12 mouse cellular contexts compared by ENCODE assay signal in the genomic region with DNA sequence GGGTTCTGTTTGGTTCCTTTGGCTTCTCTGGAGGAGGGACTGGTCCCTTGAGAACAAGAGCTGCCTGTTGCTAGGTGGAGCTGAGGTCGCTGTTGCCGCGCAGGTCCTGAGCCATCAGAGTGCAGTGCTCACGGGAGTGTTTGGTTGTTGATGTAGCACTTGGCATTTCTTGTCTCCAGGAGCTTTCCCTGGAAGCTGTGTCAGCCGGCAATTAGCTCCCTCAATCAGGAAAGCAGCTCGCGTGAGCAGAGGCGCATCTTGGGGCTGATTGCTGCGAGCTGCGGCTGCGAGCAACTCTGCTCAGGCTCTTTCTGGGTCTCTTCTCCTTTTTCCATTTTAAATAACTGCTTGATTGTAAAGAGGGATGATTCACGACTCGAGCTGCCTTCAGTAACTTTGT.
A peak's percentile ranks its signal among the peaks of the same experiment; 100 is the strongest.
DNase-seq lines count a peak whose midpoint lies in the region; ATAC-seq lines count a peak whose summit lies in the region.
"Had no signal": no experiment of that assay in that cellular context is flagged by ENCODE, and none has a peak within 500 bp of the region (broad histone marks: within the 10 kb centered on the region; RNA-seq: fewer than 3 reads in every experiment).

No protein-coding gene starts in this region.

- peak; percentile 27 to 41 for DNase-seq in left cerebral cortex, postnatal 36 days (ENCODE audit: low spot score in 2 of 2)
- DNase-seq in left cerebral cortex, adult 18-20 months (ENCODE audit: low spot score in 2 of 2) = no peak
- DNase-seq in embryonic facial prominence, embryonic 10.5 days (ENCODE audit: low spot score) = peak; percentile 26
- DNase-seq in right cerebral cortex, adult 2 months (ENCODE audit: low spot score in 2 of 2) = peak; percentile 27 to 48
- no peak for DNase-seq in gastrocnemius, postnatal 10 days
- no peak for DNase-seq in cerebellum, postnatal 36 days
- no peak for DNase-seq in layer of hippocampus, adult 18-20 months (ENCODE audit: low spot score in 2 of 2)
- DNase-seq: cerebellum, adult 2 months; heart, adult 18-20 months; lung, embryonic 14.5 days had no signal

- peaks cover 18% of the 10 kb centered on the region for H3K4me1 ChIP-seq in embryonic facial prominence, embryonic 10.5 days
- peaks cover 10% of the 10 kb centered on the region for H3K4me1 ChIP-seq in hindbrain, embryonic 16.5 days (ENCODE audit: control insufficient read depth, insufficient read depth, low read depth, low read length)

- intact Hi-C loops in left cerebral cortex, postnatal 36 days (cut with DNase I) = no loop called here

- WGBS in embryonic facial prominence, embryonic 10.5 days = under 1% methylated on average over 13 of the region's 13 CpGs
- 1% methylated on average over 13 of the region's 13 CpGs for WGBS in hindbrain, embryonic 16.5 days

- H3K27ac ChIP-seq in embryonic facial prominence, embryonic 10.5 days (replicated peaks) = no peak overlapping the region
- H3K27ac ChIP-seq in hindbrain, embryonic 16.5 days (ENCODE audit: low read depth, low read length) = no peak overlapping the region

- peak overlapping the region; percentile 38 for H3K9ac ChIP-seq in hindbrain, embryonic 16.5 days (ENCODE audit: low read depth, low read length)
- H3K9ac ChIP-seq: lung, embryonic 14.5 days had no signal

- H3K36me3 ChIP-seq in embryonic facial prominence, embryonic 10.5 days (replicated peaks) = no peaks in the 10 kb centered on the region
- H3K36me3 ChIP-seq in hindbrain, embryonic 16.5 days (ENCODE audit: control insufficient read depth, insufficient read depth, low read length) = no peaks in the 10 kb centered on the region

- H3K4me2 ChIP-seq in hindbrain, embryonic 16.5 days (ENCODE audit: low read length) = peak overlapping the region; percentile 39
- H3K4me2 ChIP-seq: lung, embryonic 14.5 days had no signal

- H3K27me3 ChIP-seq in embryonic facial prominence, embryonic 10.5 days (replicated peaks; ENCODE audit: low read depth, poor library complexity, severe bottlenecking) = peaks cover 63% of the 10 kb centered on the region
- H3K27me3 ChIP-seq in hindbrain, embryonic 16.5 days (replicated peaks; ENCODE audit: control insufficient read depth, insufficient read depth, low read length) = peaks cover 6% of the 10 kb centered on the region; the same call in 1 of the 2 replicates

- H3K9me3 ChIP-seq in embryonic facial prominence, embryonic 10.5 days = no peaks in the 10 kb centered on the region
- no peaks in the 10 kb centered on the region for H3K9me3 ChIP-seq in hindbrain, embryonic 16.5 days (ENCODE audit: control insufficient read depth, low read length)

- 0 out of 2 replicates have a peak, but pooled peaks have one; percentile 30 for ATAC-seq in hindbrain, embryonic 16.5 days

- peak overlapping the region; percentile 13; the same call in 1 of the 2 replicates for H3K4me3 ChIP-seq in embryonic facial prominence, embryonic 10.5 days
- no peak overlapping the region for H3K4me3 ChIP-seq in hindbrain, embryonic 16.5 days (ENCODE audit: low read length)
- H3K4me3 ChIP-seq: erythroblast, embryonic 14.5 days had no signal

Comparison
In these comparisons a context has a peak if more than half of its experiments do, and no peak if none do; other contexts are left out.
1. DNase-seq: peak in left cerebral cortex, postnatal 36 days (2 of 2), embryonic facial prominence, embryonic 10.5 days (single experiment) and right cerebral cortex, adult 2 months (2 of 2); none in left cerebral cortex, adult 18-20 months (0 of 2), gastrocnemius, postnatal 10 days (single experiment), cerebellum, postnatal 36 days (0 of 2) and layer of hippocampus, adult 18-20 months (0 of 2).